Mouse (Mus musculus) liver, adult (tissue): ENCODE measurements around the gene Wfdc3.

Experiments used
- GATA4 ChIP-seq: IDR thresholded peaks from 2 replicates; pipeline ENCODE4 v1.6.1; 2014; ENCODE audit warnings: mild to moderate bottlenecking, low read length; ENCODE audit not compliant: insufficient replicate concordance

Wfdc3 gene

GRCm38 (mm10) chr2:164781876-164782275 is 36.1 kb upstream of the Wfdc3 start:
- TF ChIP-seq GATA4 = no peak

GRCm38 (mm10) chr2:164779481-164780086 is 33.9 kb upstream of the Wfdc3 start, which contains the start of gene Tnnc2:
Gene Tnnc2, minus strand, starts transcription at chr2:164779967.
- no peak for TF ChIP-seq GATA4

DNA sequence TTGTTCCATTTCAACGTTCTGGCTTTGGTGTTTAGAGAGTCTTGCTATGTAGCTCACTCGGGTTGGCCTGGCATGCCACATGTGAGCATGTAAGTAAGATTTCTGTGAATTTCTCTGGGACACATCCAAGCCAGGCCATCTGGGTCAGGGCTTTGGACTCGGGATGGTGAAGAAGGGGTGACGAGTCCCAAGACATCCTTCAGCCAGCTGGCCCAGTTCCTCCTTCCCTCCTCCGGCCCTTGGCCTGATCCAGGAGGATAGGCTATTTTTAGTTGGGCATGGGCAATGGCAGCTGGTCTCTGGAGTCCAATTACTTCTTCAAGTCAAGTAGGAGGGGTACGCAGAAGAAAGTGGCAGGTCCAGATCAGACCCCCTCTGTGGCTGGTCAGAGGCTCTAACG is 33.1 kb upstream of the Wfdc3 start:
- TF ChIP-seq GATA4 = no peak

DNA sequence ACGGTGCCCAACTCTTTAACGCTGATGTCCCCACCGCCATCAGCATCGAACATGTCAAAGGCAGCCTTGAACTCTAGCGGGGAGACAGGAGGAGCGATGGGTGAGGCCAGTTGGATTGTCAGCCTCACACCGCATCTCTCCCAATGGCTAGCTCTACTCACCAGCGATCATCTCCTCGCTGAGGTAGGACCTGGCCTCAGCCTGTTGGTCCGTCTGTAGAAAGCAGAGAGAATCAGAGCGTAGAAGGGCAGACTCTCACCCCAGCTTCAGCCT is 32.2 kb upstream of the Wfdc3 start:
- TF ChIP-seq GATA4 = no peak

GRCm38 (mm10) chr2:164777246-164778014 is 31.7 kb upstream of the Wfdc3 start:
- TF ChIP-seq GATA4 = no peak

- no peak for TF ChIP-seq GATA4
These were observed 31.1 kb upstream of the Wfdc3 start for GRCm38 (mm10) chr2:164776801-164777200.

GRCm38 (mm10) chr2:164776130-164776529 is 30.4 kb upstream of the Wfdc3 start:
- no peak for TF ChIP-seq GATA4

DNA sequence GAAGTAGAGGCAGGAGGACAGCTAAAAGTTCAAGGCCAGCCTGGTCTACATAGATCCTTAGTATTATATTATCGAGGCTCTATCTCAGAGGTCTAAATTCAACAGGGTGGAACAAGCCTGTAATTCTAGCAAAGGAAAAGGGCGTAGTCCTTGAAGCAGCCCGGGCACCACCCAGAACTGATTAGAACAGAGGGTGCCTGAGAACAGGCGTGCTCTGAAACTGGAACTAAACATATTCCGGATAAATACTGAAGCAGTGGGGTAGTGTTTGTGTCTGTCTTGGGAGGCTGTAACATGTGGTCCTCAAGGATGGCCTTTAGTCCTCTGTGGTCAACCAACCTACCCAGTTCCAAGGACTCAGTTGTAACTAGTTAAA is 28.2 kb upstream of the Wfdc3 start:
- TF ChIP-seq GATA4 = no peak

DNA sequence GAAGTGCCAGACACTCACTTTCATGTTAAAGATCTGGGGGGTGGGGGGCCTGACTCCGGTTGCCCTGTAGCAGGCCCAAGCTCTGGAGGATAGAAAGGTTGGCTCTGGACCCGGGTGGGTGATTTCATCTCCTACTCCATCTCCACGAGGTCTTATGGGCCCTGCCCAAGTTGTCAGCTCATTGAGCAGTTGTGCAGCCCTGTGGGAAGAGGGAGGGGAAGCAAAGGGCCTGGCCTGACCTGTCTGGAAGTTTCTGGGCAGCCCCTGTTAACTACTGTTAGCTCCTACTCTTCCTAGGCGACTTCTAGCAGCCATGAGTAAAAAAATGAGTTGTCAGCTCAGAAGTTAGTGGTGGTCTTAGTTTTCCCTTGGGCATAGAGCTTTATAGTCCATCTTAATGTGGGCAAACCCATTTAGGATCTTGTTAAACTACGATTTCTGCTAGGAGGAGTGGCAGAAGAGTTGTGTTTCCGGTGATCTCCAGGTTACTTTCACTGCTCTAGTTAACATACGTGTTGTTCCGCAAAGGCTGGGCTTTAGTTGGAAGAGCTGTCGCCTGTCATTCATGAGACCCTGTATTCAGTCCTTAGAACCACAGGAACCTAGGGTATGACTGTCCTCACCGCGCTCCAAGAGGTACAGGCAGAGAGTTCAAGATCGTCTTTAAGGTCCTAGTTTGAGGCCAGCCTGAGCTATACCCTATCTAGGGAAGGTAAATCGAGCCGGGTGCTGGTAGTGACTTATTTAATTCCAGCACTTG is 27.7 kb upstream of the Wfdc3 start:
- no peak for TF ChIP-seq GATA4

- no peak for TF ChIP-seq GATA4
These were observed 25.4 kb upstream of the Wfdc3 start for GRCm38 (mm10) chr2:164771123-164771522.

DNA sequence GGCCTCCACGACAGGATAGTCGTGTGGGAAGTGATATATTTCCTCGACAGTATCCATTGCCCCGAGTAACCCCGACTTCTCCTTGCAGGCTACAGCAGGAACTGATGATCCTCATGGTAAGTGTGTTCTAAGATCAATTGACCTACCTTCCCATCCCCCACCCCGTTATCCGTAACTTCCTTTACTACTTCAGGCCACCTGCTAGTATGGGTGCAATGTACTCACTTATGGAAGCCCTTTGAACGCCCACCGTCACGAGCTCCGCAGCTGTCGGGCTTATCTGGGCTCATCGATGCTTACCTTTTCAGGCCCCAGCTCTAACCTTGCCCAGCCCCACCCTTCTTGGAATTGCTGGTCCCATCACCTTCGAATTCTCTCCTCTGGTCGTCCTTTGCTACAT is 24.5 kb upstream of the Wfdc3 start:
- no peak for TF ChIP-seq GATA4

- no peak for TF ChIP-seq GATA4
These were observed 23.7 kb upstream of the Wfdc3 start, which contains the start of gene Ube2c for GRCm38 (mm10) chr2:164769258-164770037. Gene Ube2c, plus strand, starts transcription at chr2:164769898.

GRCm38 (mm10) chr2:164767812-164768540 is 22.2 kb upstream of the Wfdc3 start:
- TF ChIP-seq GATA4 = no peak

- TF ChIP-seq GATA4 = no peak
These were observed 20.1 kb upstream of the Wfdc3 start for GRCm38 (mm10) chr2:164765841-164766240.

- no peak for TF ChIP-seq GATA4
These were observed 16.9 kb upstream of the Wfdc3 start for GRCm38 (mm10) chr2:164762593-164762992.
